Mouse (Mus musculus): ENCODE results near the gene Samsn1. TPM values are rescaled to one million over a fixed set of nuclear protein-coding genes. Genes with fewer than 3 reads are reported as not detected.

Gene Samsn1
- polyA plus RNA-seq, 1 experiment from 2014 or later, result 8.1 TPM

DNA sequence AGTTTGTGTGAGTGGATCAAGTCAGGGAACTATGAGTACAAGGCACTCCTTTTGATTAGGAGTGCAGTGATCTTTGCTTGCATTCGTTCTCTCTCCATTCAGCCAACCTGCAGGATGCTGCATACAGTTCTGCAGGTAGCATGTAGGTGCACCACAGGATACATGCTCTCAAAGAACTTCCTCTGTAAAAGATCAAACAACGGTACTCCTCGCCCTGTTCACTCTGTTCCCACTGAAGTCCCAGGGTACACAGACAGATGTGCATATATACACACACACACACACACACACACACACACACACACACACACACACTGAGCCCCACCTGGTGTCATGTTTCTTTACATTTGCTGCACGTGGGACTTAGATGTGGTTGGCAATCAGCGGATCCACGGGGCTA is 198.9 kb downstream of the Samsn1 start:
- ATAC-seq (ENCODE audit: low read depth), result no peak
- no peak overlapping the region for H3K4me2 ChIP-seq (ENCODE audit: low read depth, low read length)

DNA sequence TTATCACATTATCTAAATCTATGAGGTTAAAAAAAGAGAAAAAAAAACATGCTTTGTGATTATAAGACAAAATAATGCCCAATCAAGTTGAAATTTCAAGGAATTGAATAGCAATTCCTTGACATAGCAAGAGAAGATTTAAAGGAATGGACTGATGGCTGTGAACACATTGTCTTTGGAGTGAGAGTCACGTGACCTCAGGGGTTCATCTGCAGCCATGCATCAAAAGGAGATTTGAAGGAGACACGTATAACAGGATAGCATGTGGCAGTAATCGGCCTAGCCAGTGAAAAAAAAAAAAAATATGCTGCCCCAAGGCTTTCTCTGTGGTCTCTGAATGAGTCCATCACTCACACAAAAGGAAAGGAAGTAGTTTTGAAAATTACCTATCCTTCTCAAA is 201.1 kb downstream of the Samsn1 start:
- H3K4me3 ChIP-seq (ENCODE audit: low read depth, low read length), result no peak overlapping the region
- no peak overlapping the region for H3K27ac ChIP-seq (ENCODE audit: low read length)
- no peak for ATAC-seq (ENCODE audit: low read depth)

More for the DNA sequence above, 198.9 kb downstream of the Samsn1 start:
- H3K9ac ChIP-seq (ENCODE audit: low read depth, low read length), result no peak overlapping the region
- H3K36me3 ChIP-seq (ENCODE audit: control insufficient read depth, insufficient read depth), result no peaks in the 10 kb centered on the region
- H3K9me3 ChIP-seq (replicated peaks; ENCODE audit: control insufficient read depth, low read length), result no peaks in the 10 kb centered on the region
- H3K4me1 ChIP-seq (ENCODE audit: control insufficient read depth, low read depth, low read length), result no peaks in the 10 kb centered on the region
- no peaks in the 10 kb centered on the region for H3K27me3 ChIP-seq (ENCODE audit: control insufficient read depth, insufficient read depth, low read depth, low read length)
- H3K4me3 ChIP-seq (ENCODE audit: low read depth, low read length), result no peak overlapping the region
- 66% methylated on average over 6 of the region's 6 CpGs for WGBS (ENCODE audit: insufficient replicate concordance)
- H3K27ac ChIP-seq (ENCODE audit: low read length), result no peak overlapping the region

More for the DNA sequence above, 201.1 kb downstream of the Samsn1 start:
- Histone ChIP-seq H3K9ac (ENCODE audit: low read depth, low read length) (no peak overlapping the region), H3K27me3 (ENCODE audit: control insufficient read depth, insufficient read depth, low read depth, low read length) (no peaks in the 10 kb centered on the region), H3K9me3 (replicated peaks; ENCODE audit: control insufficient read depth, low read length) (no peaks in the 10 kb centered on the region), H3K4me2 (ENCODE audit: low read depth, low read length) (no peak overlapping the region), H3K36me3 (ENCODE audit: control insufficient read depth, insufficient read depth) (no peaks in the 10 kb centered on the region), H3K4me1 (ENCODE audit: control insufficient read depth, low read depth, low read length) (no peaks in the 10 kb centered on the region)
- 59% methylated on average over 3 of the region's 3 CpGs for WGBS (ENCODE audit: insufficient replicate concordance)
